Mouse (Mus musculus) cerebellum, postnatal 10 days (tissue): ENCODE data around the gene Atox1.

ENCODE experiments used
- DNase-seq, 2 experiments: peaks; one replicate each; pipeline ENCODE4 v3.0.0; 2021; ENCODE audit warnings: mixed read lengths in 2 of 2

Atox1 gene

GRCm38 (mm10) chr11:55461019-55461645, at the start of gene Atox1:
TSS of gene Atox1 (minus strand) at chr11:55461239.
- peak; percentile 95 to 96 for DNase-seq

- no peak for DNase-seq
Observed at GRCm38 (mm10) chr11:55505485-55505884, 44.4 kb upstream of the Atox1 start.

GRCm38 (mm10) chr11:55502886-55503285, 41.8 kb upstream of the Atox1 start:
- no peak for DNase-seq

- no peak for DNase-seq
Observed at GRCm38 (mm10) chr11:55501955-55502531, 41.0 kb upstream of the Atox1 start.

GRCm38 (mm10) chr11:55497885-55498284, 36.8 kb upstream of the Atox1 start:
- peak; percentile 58 to 63 for DNase-seq

GRCm38 (mm10) chr11:55496158-55496557, 35.1 kb upstream of the Atox1 start:
- DNase-seq: no peak

GRCm38 (mm10) chr11:55485443-55485842, 24.4 kb upstream of the Atox1 start:
- no peak for DNase-seq

- no peak for DNase-seq
Observed at GRCm38 (mm10) chr11:55473219-55473618, 12.2 kb upstream of the Atox1 start.

GRCm38 (mm10) chr11:55471467-55471866, 10.4 kb upstream of the Atox1 start:
- no peak for DNase-seq

GRCm38 (mm10) chr11:55470761-55471160, 9.7 kb upstream of the Atox1 start:
- no peak for DNase-seq

GRCm38 (mm10) chr11:55469923-55470691, 9.1 kb upstream of the Atox1 start:
- peak in 1 of 2 experiments; percentile 62 for DNase-seq

- peak; percentile 99 to 100 for DNase-seq
Observed at GRCm38 (mm10) chr11:55469048-55469843, 8.2 kb upstream of the Atox1 start, which contains the start of gene G3bp1. TSS of gene G3bp1 (plus strand) at chr11:55469685.

GRCm38 (mm10) chr11:55468611-55469047, 7.6 kb upstream of the Atox1 start:
- DNase-seq: no peak

- DNase-seq: no peak
Observed at GRCm38 (mm10) chr11:55468012-55468411, 7.0 kb upstream of the Atox1 start.

GRCm38 (mm10) chr11:55465177-55465576, 4.1 kb upstream of the Atox1 start:
- DNase-seq: no peak

GRCm38 (mm10) chr11:55464707-55465106, 3.7 kb upstream of the Atox1 start:
- no peak for DNase-seq

GRCm38 (mm10) chr11:55462149-55462548, 1.1 kb upstream of the Atox1 start:
- DNase-seq: no peak

GRCm38 (mm10) chr11:55460559-55461018, 450 bp downstream of the Atox1 start:
- peak in 1 of 2 experiments; percentile 43 for DNase-seq

- DNase-seq: peak in 1 of 2 experiments; percentile 15
Observed at GRCm38 (mm10) chr11:55459850-55460558, 1.0 kb downstream of the Atox1 start.

GRCm38 (mm10) chr11:55458501-55458900, 2.5 kb downstream of the Atox1 start:
- DNase-seq: no peak

GRCm38 (mm10) chr11:55455166-55455565, 5.9 kb downstream of the Atox1 start:
- DNase-seq: no peak

- no peak for DNase-seq
Observed at GRCm38 (mm10) chr11:55453640-55454039, 7.4 kb downstream of the Atox1 start.
